Mouse (Mus musculus) layer of hippocampus, adult 2 months (tissue): ENCODE measurements around the gene Smyd3. TPM values are rescaled to one million over a fixed set of nuclear protein-coding genes. Genes with fewer than 3 reads are reported as not detected.
A peak's percentile ranks its signal among the peaks of the same experiment; 100 is the strongest.
"Not testable (repeated sequence)": the region's sequence is repeated elsewhere in the genome, so short reads cannot be mapped to it uniquely, and the experiment has no call there.

Experiments
- DNase-seq, 2 experiments: peaks; one replicate each; pipeline ENCODE4 v3.0.0; 2022; ENCODE audit warnings: low spot score in 2 of 2
- H3K27ac ChIP-seq: fragments of 200-600 bp; 2 replicates; pipeline ENCODE4 v1.8.1; 2022
- H3K4me3 ChIP-seq: fragments of 200-600 bp; 2 replicates; pipeline ENCODE4 v1.8.1; 2022; ENCODE audit warnings: mild to moderate bottlenecking
- CTCF ChIP-seq: fragments of 200-600 bp; conservative IDR thresholded peaks from 2 replicates; pipeline ENCODE4 v1.8.1; 2022; ENCODE audit warnings: antibody characterized with exemption, mild to moderate bottlenecking, moderate library complexity
- total RNA-seq, 2 experiments: library from RNA; stranded (reverse); gene quantifications; 2 replicates each; pipeline ENCODE4 v1.2.3; 2021

Gene Smyd3
- total RNA-seq, 2 experiments from 2014 or later = 21.1 to 24.5 TPM

DNA sequence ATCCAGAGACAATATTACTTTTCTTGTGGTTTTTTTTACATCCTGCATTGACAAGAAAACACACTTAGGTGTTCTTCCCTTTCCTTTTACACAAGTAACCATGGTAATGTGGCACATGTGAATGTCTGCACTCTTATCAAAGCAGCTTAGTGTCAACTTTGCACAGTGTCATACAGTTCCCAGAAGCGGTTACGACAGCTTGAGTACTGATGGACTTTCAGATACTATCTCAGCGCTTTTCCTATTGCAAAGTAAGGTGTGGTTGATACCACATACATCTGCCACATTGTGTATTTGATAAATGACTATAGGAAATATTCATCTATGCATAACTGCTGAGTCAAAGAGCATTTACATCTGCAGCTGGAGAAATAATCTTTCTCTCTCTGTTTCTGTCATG lies 348.1 kb downstream of the Smyd3 start:
- no peak for TF ChIP-seq CTCF
- no peak overlapping the region for H3K27ac ChIP-seq
- no peak overlapping the region for H3K4me3 ChIP-seq
- DNase-seq = no peak

DNA sequence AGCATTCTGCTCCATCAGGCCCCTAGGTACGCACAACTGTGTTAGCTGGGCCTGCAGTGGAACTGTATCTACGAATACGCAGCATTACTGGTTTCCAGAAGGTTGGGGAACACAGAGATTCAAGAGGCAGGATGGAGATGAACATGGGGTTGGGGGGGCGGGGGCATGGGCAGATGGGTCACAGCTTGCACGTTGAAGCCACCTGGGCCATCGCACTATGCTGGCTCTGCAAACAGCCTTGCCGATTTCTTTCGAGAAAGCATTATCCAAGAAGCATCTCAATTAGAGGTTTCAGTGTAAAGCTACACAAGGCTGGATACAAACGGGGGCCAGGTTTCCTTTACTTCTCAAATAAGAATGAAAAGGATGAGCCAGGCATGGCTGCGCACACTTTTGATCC lies 348.7 kb downstream of the Smyd3 start:
- no peak for DNase-seq
- TF ChIP-seq CTCF = no peak
- no peak overlapping the region for H3K27ac ChIP-seq
- H3K4me3 ChIP-seq = no peak overlapping the region

DNA sequence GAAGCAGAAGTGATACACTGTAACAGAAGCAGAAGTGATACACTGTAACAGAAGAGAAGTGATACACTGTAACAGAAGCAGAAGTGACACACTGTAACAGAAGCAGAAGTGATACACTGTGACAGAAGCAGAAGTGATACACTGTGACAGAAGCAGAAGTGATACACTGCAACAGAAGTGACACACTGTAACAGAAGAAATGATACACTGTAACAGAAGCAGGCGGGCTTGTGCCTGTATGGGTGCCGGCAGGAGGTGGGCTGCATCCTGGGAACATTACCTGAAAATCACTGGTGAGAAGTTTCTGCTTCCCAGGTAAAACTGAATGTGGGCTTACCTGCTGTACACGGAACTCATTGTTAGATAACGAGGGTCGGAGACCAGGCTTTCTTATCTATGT lies 353.6 kb downstream of the Smyd3 start:
- not testable (repeated sequence) for H3K4me3 ChIP-seq, H3K27ac ChIP-seq, DNase-seq

DNA sequence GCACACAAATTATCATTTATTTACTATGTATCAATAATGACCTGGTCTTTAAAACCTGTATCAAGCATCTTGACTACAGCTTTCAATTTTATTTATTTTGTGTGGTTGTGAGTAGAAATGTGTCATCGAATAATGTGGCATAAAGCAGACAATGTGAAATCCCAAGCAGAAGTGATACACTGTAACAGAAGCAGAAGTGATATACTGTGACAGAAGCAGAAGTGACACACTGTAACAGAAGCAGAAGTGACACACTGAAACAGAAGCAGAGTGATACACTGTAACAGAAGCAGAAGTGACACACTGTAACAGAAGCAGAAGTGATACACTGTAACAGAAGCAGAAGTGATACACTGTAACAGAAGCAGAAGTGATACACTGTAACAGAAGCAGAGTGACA lies 355.1 kb downstream of the Smyd3 start:
- not testable (repeated sequence) for H3K4me3 ChIP-seq, H3K27ac ChIP-seq, DNase-seq

DNA sequence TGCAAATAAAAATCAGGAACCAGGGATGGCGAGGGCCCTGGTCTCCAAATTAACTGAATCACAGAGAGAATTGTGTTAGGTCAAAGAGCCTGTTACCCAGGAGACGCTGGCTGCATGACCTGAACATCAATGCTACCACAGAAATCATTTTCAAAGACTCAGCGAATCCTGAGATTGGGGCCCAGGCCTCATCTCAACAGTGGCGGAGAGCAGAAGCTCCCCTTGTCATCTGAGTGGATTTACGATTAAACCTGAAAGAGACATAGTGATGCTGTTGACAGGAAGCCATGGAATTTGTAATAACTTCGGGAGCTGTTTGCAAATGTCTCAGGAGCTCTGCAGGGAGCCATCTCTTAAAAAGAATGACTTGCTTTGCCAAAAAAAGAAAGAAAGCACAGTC lies 355.9 kb downstream of the Smyd3 start:
- Histone ChIP-seq H3K27ac (peak overlapping the region; percentile 51; the same call in 1 of the 2 replicates), H3K4me3 (no peak overlapping the region)
- TF ChIP-seq CTCF = no peak
- DNase-seq = no peak

DNA sequence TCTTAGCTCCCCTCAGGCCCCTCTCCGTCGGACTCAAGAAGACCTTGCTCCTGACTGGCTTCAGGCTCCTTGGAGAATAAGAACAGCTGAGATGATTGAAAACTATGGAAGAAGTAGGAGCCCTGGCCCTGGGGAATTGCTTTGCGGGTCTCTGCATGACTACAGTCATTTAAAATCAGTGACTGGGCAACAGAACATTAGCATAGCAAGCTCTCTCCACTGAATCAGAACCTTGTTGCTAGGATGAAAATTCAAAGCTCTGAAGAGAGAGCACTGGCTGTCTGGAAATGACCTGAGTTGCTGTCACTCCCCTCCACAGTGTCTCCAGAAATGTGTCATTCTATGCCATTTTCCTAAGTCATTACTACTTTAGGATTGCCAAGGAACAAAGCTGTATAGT lies 357.1 kb downstream of the Smyd3 start:
- H3K4me3 ChIP-seq = no peak overlapping the region
- peak overlapping the region; percentile 56; the same call in 1 of the 2 replicates for H3K27ac ChIP-seq
- no peak for TF ChIP-seq CTCF
- no peak for DNase-seq

DNA sequence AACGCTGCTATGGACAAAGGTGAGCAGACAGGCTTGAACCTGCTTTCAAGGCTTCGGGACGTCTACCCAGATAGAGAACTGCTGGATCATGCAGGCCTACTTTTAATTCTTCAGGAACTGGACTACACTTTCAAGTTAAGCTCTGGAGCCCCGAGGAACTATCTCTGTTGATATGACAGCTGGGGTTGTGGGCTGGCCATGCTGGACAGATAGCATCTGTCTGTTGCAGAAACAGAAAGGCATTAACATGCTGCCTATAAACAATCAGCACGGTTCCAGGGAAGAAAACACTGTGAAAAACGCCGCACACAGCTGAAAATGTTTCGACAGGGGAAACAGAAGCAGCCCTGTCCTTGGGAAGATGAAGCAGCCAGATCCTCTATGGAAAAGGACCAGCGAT lies 365.5 kb downstream of the Smyd3 start:
- H3K4me3 ChIP-seq = no peak overlapping the region

DNA sequence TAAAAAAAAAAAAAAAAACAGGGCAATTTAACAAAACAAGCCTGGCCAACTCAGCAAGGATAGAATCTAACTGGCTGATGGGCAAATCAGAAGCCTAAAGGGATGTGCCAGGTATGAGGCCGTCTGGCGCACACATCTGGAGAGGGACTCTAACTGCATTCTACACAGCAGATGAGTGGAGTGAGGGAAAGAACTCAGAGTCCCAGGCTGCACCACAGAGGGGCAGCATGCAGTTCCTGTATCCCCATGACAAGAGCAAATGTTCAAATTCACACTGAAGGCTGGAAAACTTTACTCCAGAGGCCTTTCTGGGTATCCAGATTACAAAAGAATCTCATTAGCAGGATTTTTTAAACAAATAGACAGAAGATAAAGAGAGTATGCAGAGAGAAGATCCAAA lies 366.6 kb downstream of the Smyd3 start:
- DNase-seq = no peak
- no peak overlapping the region for H3K4me3 ChIP-seq
- no peak overlapping the region for H3K27ac ChIP-seq
- peak; percentile 55 for TF ChIP-seq CTCF

More for the DNA sequence above, 365.5 kb downstream of the Smyd3 start:
- DNase-seq = no peak
- TF ChIP-seq CTCF = no peak
- no peak overlapping the region for H3K27ac ChIP-seq

DNA sequence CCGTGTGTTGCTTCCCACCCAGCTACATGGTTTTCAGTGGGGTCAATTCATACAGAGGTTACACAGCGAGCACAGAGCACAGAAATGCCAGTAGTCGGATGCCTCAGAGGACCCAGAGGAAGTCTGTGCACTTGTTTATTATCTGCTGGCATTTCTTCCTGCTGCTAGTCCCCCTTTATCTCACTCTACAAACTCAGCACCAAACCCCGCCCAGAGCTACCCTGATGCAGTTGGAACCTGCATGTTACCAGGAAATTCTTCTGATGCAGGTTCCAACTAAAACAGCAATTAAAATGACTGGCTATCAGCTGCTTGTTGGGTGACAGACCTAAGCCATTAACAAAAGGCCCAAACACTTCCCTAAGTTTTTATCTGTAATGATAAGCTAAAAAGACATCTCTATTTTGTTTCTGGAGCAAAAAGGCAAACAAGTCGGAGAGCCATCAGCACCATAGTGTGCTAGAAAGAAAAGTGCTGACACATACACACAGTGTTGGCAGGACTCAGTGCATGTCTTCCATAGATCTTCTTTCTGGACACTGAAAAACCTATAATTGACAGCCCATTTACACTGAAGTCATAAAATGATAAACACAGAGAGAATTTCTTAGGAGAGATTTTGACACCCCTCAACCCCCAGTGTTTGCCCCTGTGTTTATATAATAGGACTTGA lies 368.2 kb downstream of the Smyd3 start:
- no peak for TF ChIP-seq CTCF
- H3K27ac ChIP-seq = no peak overlapping the region
- DNase-seq = no peak

DNA sequence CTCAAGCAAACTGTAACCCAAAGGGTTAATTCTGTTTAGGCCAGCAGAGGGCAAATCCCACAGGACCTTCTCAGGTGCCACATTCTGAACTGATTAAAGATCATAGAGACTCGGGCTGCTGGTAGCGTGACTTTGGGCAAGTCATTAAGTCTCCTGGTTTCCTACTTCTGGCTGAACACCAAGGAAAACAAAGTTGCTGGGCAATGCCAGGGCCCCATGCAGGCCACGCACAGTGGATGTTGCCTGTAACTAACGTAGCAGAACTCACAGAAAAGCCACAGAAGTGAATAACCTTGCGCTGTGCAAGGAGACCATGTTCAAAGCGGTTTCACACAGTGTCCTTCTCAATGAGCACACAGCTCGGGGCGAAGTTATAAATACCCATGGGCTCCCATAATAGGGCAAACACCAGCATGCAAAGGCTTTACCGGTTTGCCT lies 371.1 kb downstream of the Smyd3 start:
- no peak for DNase-seq
- Histone ChIP-seq H3K27ac (no peak overlapping the region), H3K4me3 (no peak overlapping the region)

More for the DNA sequence above, 368.2 kb downstream of the Smyd3 start:
- H3K4me3 ChIP-seq = no peak overlapping the region

DNA sequence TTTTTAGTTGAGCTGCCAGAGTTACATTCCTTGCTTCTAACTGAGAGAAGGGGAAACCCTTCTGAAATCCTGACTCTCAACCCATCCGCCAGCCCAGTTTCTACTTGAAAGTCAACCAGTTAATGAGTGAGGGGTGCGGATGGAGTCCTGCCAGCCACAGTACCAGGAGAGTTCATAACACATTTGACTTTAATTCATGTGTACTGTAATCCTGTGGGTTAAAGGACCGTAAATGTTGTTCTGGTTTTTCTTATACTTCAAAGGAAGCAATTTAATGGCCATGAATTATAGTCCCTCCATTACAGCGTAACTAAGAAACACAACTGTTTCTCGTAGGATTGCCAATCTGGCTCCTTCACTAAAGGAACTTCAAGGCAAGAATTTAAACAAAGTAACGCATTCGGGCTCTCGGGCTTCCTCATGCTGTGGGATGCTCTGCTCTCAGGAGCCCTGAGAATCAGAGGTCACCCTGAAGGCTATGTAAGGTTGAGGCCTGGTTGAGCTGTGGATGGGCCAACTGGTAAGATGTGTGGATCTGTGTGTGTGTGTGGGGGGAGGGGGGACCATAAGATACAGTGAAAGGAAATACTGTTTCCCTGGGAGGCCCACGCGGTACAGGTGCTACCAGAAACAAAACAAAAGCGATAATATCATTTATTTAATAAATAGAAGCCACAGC lies 374.5 kb downstream of the Smyd3 start:
- no peak for TF ChIP-seq CTCF
- Histone ChIP-seq H3K27ac (no peak overlapping the region), H3K4me3 (no peak overlapping the region)
- DNase-seq = no peak

More for the DNA sequence above, 371.1 kb downstream of the Smyd3 start:
- TF ChIP-seq CTCF = no peak

DNA sequence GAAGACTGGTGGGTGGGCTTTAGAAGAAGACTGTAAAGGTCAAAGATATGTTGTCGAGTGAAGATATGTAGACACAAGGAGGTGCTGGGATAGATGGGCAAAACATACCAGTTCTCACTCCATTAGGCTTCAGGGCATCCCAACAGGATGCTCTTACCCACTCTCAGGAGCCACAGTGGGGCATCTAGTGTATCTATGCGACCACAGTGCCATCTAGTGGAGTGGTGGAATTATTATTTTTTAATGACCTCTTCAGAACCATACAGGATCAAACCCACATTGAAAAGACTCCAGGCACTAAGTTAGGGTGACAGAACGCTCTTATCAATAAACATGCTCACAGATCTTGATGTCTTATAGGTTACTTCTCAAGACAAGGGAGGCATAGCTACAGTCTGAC lies 375.7 kb downstream of the Smyd3 start:
- DNase-seq = peak; percentile 68 to 72
- TF ChIP-seq CTCF = peak; percentile 85
- Histone ChIP-seq H3K4me3 (no peak overlapping the region), H3K27ac (no peak overlapping the region)

DNA sequence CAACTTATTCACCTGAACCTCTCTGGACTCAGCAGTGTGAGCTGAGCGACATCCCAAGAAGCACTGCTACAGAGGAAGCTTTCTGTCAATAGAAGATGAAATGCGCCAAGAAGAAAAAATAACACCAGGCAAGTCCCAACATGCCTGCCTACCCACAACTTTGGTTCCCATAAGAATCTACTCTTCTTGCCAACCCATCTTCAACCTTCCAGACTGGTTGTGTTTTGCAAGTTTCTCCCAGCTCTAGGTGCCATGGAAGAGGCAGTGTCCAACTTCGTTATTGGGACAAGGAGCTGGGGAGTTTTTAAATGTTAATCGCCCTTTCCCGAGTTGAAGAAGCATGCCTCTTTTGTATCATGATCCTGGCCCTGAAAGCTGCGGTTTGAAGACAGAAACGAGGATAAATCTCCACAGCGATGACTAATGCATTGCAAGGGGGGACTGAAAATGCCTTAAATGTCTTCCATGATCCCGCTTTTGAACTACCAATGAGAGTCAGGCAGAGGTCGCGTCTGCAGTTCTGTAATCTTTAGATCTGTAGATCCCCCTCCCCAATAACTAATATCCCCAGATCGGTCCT lies 376.7 kb downstream of the Smyd3 start:
- DNase-seq = no peak
- H3K4me3 ChIP-seq = no peak overlapping the region
- no peak for TF ChIP-seq CTCF
- H3K27ac ChIP-seq = no peak overlapping the region

DNA sequence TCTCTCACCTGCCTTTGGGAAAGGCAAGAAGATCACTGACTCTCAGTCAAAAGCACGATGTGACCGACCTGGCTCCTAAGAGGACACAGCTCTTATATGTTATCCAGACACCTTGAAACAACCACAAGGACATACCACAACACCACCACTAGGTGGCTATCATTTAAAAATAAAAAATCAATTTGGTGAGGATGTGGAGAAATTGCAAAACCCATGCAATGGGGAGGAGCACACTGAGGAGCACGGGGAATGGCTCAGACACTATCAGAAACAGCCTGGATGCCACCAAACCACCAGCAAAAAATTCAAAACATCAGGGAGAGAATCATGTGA lies 380.7 kb downstream of the Smyd3 start:
- no peak overlapping the region for H3K4me3 ChIP-seq
- H3K27ac ChIP-seq = no peak overlapping the region
- TF ChIP-seq CTCF = peak; percentile 73
- DNase-seq = no peak
